Mouse (Mus musculus): ENCODE measurements around the gene Rcor1.

DNA sequence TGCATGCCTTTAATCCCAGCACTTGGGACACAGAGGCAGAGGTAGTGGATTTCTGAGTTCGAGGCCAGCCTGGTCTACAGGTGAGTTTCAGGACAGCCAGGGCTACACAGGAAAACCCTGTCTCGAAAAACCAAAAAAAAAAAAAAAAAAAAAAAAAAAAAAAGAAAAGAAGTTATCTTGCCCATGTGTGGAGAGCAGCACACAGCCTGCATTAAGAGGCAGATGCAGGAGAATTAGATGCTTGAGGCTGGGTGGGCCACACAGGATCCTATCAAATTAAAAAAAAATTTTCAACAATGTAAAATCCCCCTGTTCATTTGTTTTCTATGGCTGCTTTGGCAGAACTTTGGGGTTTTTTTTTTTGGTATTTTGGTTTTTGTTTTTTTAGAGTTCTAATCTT, 24.2 kb downstream of the Rcor1 start:
- TF ChIP-seq CTCF (IDR thresholded peaks at IDR 0.05; ENCODE audit: low read depth, low read length) = no peak
- TF ChIP-seq POLR2A (IDR thresholded peaks at IDR 0.05; ENCODE audit: insufficient read depth, low read length) = no peak
- TF ChIP-seq EP300 (IDR thresholded peaks at IDR 0.05; ENCODE audit: insufficient read depth, low read depth, low read length) = no peak
